Mouse (Mus musculus): Measurements from ENCODE around the gene Gli3. TPM values are rescaled to one million over a fixed set of nuclear protein-coding genes. Genes with fewer than 3 reads are reported as not detected.

The Gli3 gene
- polyA plus RNA-seq, 1 experiment: 0.11 TPM

DNA sequence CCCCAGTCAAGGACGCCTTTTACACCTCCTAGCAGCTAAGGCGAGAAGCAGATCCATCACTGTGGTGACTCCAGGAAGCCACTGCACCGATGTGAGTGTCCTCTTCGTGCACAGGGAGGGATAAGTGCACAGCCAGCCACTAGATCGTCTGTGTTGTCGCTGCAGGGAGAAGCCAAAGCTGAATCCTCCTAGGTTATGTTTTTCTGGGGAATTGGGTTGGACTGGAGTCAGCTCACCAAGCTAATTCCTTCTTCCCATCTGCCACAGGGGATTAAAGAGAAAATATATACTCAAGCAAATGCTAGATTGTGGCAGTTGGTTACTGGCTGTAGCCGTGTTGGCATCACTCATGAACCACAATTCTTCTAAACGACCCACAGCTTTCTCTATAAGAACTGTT is 61.2 kb downstream of the Gli3 start:
- TF ChIP-seq CTCF (IDR thresholded peaks at IDR 0.05; ENCODE audit: low read depth, low read length): no peak
- no peak for TF ChIP-seq POLR2A (IDR thresholded peaks at IDR 0.05; ENCODE audit: borderline replicate concordance, low read depth, low read length)
- H3K4me3 ChIP-seq (ENCODE audit: insufficient read depth, low read length): no peak overlapping the region
- H3K4me1 ChIP-seq (ENCODE audit: control insufficient read depth, insufficient read depth, low read length): no peaks in the 10 kb centered on the region
- no peak overlapping the region for H3K27ac ChIP-seq (ENCODE audit: insufficient read depth, low read depth, low read length)

DNA sequence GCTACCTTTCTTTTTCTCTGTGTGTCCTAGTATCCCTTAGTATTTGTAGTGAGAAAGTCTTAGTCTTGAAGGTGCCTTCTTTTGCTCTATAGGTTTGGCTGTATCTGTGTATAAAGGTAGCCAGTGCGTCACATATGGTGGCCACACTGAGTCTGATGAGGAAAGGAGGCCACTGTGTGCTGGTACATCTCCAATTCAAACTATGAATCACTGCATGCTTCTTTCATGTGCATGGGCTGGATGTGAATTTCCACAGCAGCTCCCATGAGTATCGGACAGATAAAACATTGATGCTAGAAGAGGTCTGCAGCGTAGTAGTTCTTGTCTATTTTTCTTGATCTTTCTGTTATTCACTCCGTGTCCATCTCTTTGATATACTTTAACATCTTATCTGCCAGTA is 63.7 kb downstream of the Gli3 start:
- H3K27ac ChIP-seq (ENCODE audit: insufficient read depth, low read depth, low read length): no peak overlapping the region
- no peak overlapping the region for H3K4me3 ChIP-seq (ENCODE audit: insufficient read depth, low read length)
- no peaks in the 10 kb centered on the region for H3K4me1 ChIP-seq (ENCODE audit: control insufficient read depth, insufficient read depth, low read length)
- no peak for TF ChIP-seq POLR2A (IDR thresholded peaks at IDR 0.05; ENCODE audit: borderline replicate concordance, low read depth, low read length)
- no peak for TF ChIP-seq CTCF (IDR thresholded peaks at IDR 0.05; ENCODE audit: low read depth, low read length)

DNA sequence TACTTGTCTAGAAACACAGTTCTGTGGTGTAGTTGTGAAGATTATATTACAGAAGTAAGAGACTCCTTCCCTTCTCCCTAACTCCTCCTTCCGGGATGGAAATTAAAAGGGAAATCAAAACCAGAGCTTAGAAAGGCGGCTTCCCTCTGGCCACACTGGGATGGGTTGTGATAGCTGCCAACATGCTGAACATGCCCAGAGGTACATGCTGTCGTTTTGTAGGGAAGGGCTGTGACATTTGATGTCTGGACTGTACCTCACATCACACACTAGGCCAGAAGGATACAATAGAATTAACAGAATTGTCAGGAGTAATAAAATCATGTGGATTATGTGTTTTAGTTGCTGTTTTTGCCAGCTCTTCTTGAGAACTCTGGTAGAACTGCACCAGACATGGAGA is 68.5 kb downstream of the Gli3 start:
- no peaks in the 10 kb centered on the region for H3K4me1 ChIP-seq (ENCODE audit: control insufficient read depth, insufficient read depth, low read length)
- no peak overlapping the region for H3K27ac ChIP-seq (ENCODE audit: insufficient read depth, low read depth, low read length)
- no peak overlapping the region for H3K4me3 ChIP-seq (ENCODE audit: insufficient read depth, low read length)
- TF ChIP-seq POLR2A (IDR thresholded peaks at IDR 0.05; ENCODE audit: borderline replicate concordance, low read depth, low read length) (no peak), CTCF (IDR thresholded peaks at IDR 0.05; ENCODE audit: low read depth, low read length) (no peak)

DNA sequence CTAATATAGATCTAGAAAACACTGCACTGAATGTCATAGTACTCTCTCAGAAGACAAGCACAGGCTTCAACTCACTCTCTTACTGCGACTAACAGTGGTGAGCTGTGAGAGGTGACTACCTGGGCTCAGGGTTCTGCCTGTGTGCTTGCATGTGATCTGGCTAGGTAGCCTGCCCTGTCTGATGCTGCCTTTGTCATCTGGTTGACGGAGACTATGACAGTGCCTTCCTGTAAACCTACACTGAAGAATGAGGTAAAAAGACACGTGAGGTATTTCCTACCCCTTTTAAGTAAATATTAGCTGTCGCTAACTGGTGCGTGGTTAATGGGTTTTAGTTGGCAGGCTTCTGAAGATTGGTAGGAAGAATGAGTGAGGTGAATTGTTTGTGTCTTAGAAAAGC is 74.2 kb downstream of the Gli3 start:
- no peak overlapping the region for H3K4me3 ChIP-seq (ENCODE audit: insufficient read depth, low read length)
- no peaks in the 10 kb centered on the region for H3K4me1 ChIP-seq (ENCODE audit: control insufficient read depth, insufficient read depth, low read length)
- no peak overlapping the region for H3K27ac ChIP-seq (ENCODE audit: insufficient read depth, low read depth, low read length)
- TF ChIP-seq CTCF (IDR thresholded peaks at IDR 0.05; ENCODE audit: low read depth, low read length) (no peak), POLR2A (IDR thresholded peaks at IDR 0.05; ENCODE audit: borderline replicate concordance, low read depth, low read length) (no peak)

DNA sequence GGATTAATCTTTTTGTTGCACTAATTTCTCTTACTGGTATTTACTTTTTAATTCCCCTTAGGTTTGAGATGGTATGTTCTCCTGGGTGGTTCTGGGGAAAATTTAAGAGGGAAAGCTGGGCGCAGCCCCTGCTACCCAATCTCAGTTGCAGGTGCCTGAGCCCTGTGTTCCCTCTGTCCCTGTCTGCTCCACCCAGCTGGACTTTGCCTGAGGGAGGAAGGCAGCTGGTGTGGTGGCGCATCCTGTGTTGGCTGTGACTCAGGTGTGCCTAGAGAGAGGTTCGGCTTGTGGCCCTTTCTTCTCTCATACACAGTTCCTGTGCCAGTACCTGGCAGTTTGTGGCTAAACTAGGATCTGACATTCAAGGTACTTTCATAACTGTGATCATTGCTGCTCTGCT is 74.6 kb downstream of the Gli3 start:
- no peak overlapping the region for H3K27ac ChIP-seq (ENCODE audit: insufficient read depth, low read depth, low read length)
- TF ChIP-seq CTCF (IDR thresholded peaks at IDR 0.05; ENCODE audit: low read depth, low read length) (no peak), POLR2A (IDR thresholded peaks at IDR 0.05; ENCODE audit: borderline replicate concordance, low read depth, low read length) (no peak)
- H3K4me1 ChIP-seq (ENCODE audit: control insufficient read depth, insufficient read depth, low read length): no peaks in the 10 kb centered on the region
- no peak overlapping the region for H3K4me3 ChIP-seq (ENCODE audit: insufficient read depth, low read length)

DNA sequence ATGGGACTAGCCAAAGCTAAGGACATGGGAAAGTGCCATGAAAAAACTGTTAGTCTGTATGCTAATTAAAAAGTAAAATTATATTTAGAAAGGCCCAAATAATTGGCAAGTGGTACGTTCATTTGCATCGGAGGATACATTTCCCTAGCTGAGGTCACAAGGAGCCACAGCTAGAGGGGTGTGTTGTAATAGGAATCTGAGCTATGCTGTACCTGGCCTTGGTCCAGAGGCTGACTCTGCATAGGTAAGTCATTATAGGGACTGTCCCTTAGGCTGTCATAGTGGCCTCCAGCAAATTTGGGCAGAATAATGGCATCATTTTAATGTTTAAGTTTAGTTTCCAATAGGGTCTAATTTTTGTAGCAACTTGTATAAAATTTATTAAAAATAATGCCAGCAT is 75.4 kb downstream of the Gli3 start:
- H3K27ac ChIP-seq (ENCODE audit: insufficient read depth, low read depth, low read length): no peak overlapping the region
- no peaks in the 10 kb centered on the region for H3K4me1 ChIP-seq (ENCODE audit: control insufficient read depth, insufficient read depth, low read length)
- H3K4me3 ChIP-seq (ENCODE audit: insufficient read depth, low read length): no peak overlapping the region
- no peak for TF ChIP-seq CTCF (IDR thresholded peaks at IDR 0.05; ENCODE audit: low read depth, low read length)
- no peak for TF ChIP-seq POLR2A (IDR thresholded peaks at IDR 0.05; ENCODE audit: borderline replicate concordance, low read depth, low read length)

DNA sequence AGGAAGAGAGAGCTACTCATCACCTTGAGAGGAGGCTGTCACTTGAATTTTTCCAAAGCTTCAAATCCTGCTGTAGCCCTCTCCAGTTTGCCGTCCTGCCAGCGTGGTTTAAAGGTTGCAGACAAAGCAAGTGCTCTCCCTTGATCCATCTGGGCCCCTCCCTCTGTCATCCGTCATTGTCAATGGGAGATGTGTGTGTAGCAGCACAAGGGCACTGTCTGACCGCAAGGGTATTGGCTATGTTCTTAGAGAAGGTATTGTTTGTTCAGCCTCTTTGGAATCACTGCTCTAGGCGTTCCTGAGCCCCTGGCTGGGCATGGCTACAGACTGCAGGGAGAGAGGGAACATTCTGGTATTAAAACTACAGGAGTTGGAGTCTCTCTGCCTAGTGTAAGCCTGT is 79.0 kb downstream of the Gli3 start:
- no peak for TF ChIP-seq POLR2A (IDR thresholded peaks at IDR 0.05; ENCODE audit: borderline replicate concordance, low read depth, low read length)
- no peak for TF ChIP-seq CTCF (IDR thresholded peaks at IDR 0.05; ENCODE audit: low read depth, low read length)

DNA sequence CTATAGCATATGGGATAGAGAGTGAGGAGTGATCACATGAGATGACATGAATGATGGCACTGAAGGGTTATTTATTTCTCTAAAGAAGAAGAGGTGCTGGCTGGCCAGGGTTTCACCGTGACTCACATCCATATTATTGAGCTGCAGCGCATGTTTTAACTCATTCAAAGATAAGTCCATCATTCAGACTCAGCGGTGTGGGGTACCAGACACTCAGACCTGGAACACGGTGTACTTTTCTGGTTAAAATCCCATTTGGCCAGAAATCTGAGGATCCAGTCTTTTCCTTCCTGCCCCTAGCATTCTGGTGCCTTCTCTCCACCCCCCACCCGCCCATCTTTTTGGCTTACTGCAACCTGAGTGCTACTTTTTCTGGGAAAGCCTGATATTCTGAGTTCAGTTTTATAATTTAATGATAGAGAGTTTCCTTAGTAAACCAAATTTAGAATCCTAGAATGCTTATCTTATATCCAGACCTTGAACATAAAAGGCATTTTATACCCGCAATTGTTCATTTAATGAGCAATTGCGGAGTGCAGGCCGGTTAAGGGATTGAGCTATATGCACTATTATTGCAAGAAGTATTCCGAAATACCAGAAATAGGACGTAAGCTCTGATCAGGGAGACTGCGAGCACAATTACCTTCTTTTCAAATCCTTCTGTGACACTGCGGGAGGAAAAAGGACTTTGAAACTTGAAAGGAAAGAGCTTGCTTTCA is 80.3 kb downstream of the Gli3 start:
- Histone ChIP-seq H3K27ac (ENCODE audit: insufficient read depth, low read depth, low read length) (no peak overlapping the region), H3K4me3 (ENCODE audit: insufficient read depth, low read length) (no peak overlapping the region), H3K4me1 (ENCODE audit: control insufficient read depth, insufficient read depth, low read length) (no peaks in the 10 kb centered on the region)
- TF ChIP-seq POLR2A (IDR thresholded peaks at IDR 0.05; ENCODE audit: borderline replicate concordance, low read depth, low read length) (no peak), CTCF (IDR thresholded peaks at IDR 0.05; ENCODE audit: low read depth, low read length) (no peak)

More for the DNA sequence above, 79.0 kb downstream of the Gli3 start:
- no peak overlapping the region for H3K27ac ChIP-seq (ENCODE audit: insufficient read depth, low read depth, low read length)
- no peak overlapping the region for H3K4me3 ChIP-seq (ENCODE audit: insufficient read depth, low read length)
- H3K4me1 ChIP-seq (ENCODE audit: control insufficient read depth, insufficient read depth, low read length): no peaks in the 10 kb centered on the region

DNA sequence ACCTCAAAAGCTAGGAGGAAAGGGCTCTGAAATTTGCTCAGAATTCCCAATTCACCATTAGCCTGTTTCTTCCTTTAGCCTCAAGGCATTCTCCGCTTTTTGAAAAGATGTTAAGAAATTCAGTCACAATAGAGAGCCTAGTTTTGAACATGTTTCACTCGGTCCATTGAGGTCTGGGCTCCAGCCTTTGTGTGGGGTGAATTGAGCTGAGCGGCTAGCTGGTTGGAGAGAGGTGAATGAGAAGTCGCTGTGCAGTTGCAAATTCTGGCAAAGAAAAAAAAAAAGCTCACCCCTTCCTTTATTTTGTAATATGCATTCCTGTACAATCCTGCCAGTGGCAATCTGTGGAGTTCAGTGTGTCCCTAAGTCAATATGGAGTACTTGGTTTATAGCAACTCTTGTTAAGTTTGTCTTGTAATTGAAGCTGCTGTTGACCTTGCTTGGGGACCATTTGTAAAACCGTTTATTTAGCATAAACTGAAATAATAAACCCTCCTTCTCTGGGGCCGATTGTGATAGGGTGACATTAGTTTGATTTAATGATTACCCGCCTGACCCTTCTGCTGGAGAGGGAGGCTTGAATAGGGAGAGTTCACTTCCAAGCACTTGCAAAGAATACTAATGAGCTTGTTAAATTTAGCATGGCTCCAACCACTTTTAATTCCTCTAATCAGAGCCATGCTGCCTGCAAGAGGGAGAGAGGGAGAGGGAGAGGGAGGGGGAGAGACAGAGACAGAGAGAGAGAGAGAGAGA is 81.0 kb downstream of the Gli3 start:
- no peak overlapping the region for H3K27ac ChIP-seq (ENCODE audit: insufficient read depth, low read depth, low read length)
- no peak overlapping the region for H3K4me3 ChIP-seq (ENCODE audit: insufficient read depth, low read length)
- no peaks in the 10 kb centered on the region for H3K4me1 ChIP-seq (ENCODE audit: control insufficient read depth, insufficient read depth, low read length)
- TF ChIP-seq POLR2A (IDR thresholded peaks at IDR 0.05; ENCODE audit: borderline replicate concordance, low read depth, low read length) (no peak), CTCF (IDR thresholded peaks at IDR 0.05; ENCODE audit: low read depth, low read length) (no peak)

DNA sequence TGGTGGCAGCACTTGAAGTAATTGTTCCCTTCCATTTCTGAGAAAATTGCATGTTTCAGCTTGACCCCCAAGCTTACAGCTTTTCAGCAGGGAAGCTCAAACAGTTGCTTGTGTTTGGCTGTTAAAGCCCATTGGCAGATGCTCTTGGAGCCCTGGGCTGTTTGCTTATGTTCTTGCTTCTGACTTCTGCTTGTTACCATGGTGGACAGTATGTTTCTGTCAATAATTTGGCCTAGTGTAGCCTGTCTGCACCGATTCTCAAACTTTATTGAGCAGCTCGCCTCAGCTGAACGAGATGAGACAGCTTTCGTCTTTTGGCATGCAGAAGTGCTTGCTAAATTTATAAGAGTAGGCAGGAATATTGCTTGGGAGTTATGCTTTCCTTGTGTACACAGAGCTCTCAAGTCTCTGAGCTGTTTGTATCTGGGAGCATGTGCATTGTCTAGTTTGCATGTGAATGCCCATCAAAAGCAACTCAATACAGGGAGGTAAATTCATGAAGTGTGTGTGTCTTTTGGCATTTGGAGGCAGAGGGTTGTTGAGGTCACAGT is 82.4 kb downstream of the Gli3 start:
- no peaks in the 10 kb centered on the region for H3K4me1 ChIP-seq (ENCODE audit: control insufficient read depth, insufficient read depth, low read length)
- no peak overlapping the region for H3K27ac ChIP-seq (ENCODE audit: insufficient read depth, low read depth, low read length)
- no peak for TF ChIP-seq CTCF (IDR thresholded peaks at IDR 0.05; ENCODE audit: low read depth, low read length)
- no peak overlapping the region for H3K4me3 ChIP-seq (ENCODE audit: insufficient read depth, low read length)

Data from bone marrow macrophage, adult 2 months (primary cell).